Mouse (Mus musculus): ENCODE measurements around the gene Mcl1. TPM values are rescaled to one million over a fixed set of nuclear protein-coding genes. Genes with fewer than 3 reads are reported as not detected.
"Not testable (repeated sequence)": the region's sequence is repeated elsewhere in the genome, so short reads cannot be mapped to it uniquely, and the experiment has no call there.

Mcl1 gene
- polyA plus RNA-seq, 1 experiment from 2014 or later, result 63.2 TPM

GRCm38 (mm10) chr3:95666124-95666844 is 7.7 kb downstream of the Mcl1 start:
- DNase-seq (ENCODE audit: low spot score), result no peak
- no peak overlapping the region for H3K4me3 ChIP-seq (ENCODE audit: low read depth, low read length)

GRCm38 (mm10) chr3:95667521-95667920 is 8.9 kb downstream of the Mcl1 start:
- DNase-seq (ENCODE audit: low spot score) (no peak), ATAC-seq (ENCODE audit: insufficient number of reproducible peaks, low FRiP score, low TSS enrichment, low read depth) (no peak)
- H3K27ac ChIP-seq (replicated peaks; ENCODE audit: low read depth, low read length), result 0 out of 2 replicates have a peak overlapping the region, but pooled peaks have one; percentile 30
- H3K4me2 ChIP-seq (ENCODE audit: low read depth, severe bottlenecking), result no peak overlapping the region
- H3K9ac ChIP-seq (ENCODE audit: low read length), result no peak overlapping the region
- peaks cover 7% of the 10 kb centered on the region for H3K4me1 ChIP-seq (ENCODE audit: control insufficient read depth, insufficient read depth, low read length)
- H3K36me3 ChIP-seq (ENCODE audit: control insufficient read depth, insufficient read depth, low read length), result peaks cover 8% of the 10 kb centered on the region
- H3K27me3 ChIP-seq (ENCODE audit: control insufficient read depth, insufficient read depth, low read length), result no peaks in the 10 kb centered on the region
- 72% methylated on average over 4 of the region's 4 CpGs for WGBS
- H3K9me3 ChIP-seq (ENCODE audit: control insufficient read depth, low read length), result no peaks in the 10 kb centered on the region
- H3K4me3 ChIP-seq (ENCODE audit: low read depth, low read length), result no peak overlapping the region

More at GRCm38 (mm10) chr3:95666124-95666844, 7.7 kb downstream of the Mcl1 start:
- Histone ChIP-seq H3K4me1 (ENCODE audit: control insufficient read depth, insufficient read depth, low read length) (no peaks in the 10 kb centered on the region), H3K4me2 (ENCODE audit: low read depth, severe bottlenecking) (no peak overlapping the region), H3K9me3 (ENCODE audit: control insufficient read depth, low read length) (no peaks in the 10 kb centered on the region), H3K27me3 (ENCODE audit: control insufficient read depth, insufficient read depth, low read length) (no peaks in the 10 kb centered on the region), H3K9ac (ENCODE audit: low read length) (no peak overlapping the region), H3K27ac (replicated peaks; ENCODE audit: low read depth, low read length) (no peak overlapping the region), H3K36me3 (ENCODE audit: control insufficient read depth, insufficient read depth, low read length) (peaks cover 8% of the 10 kb centered on the region)
- 38% methylated on average over 6 of the region's 6 CpGs for WGBS
- ATAC-seq (ENCODE audit: insufficient number of reproducible peaks, low FRiP score, low TSS enrichment, low read depth), result no peak

- Histone ChIP-seq H3K4me1 (ENCODE audit: control insufficient read depth, insufficient read depth, low read length) (peaks cover 12% of the 10 kb centered on the region), H3K4me2 (ENCODE audit: low read depth, severe bottlenecking) (no peak overlapping the region), H3K9me3 (ENCODE audit: control insufficient read depth, low read length) (no peaks in the 10 kb centered on the region), H3K9ac (ENCODE audit: low read length) (no peak overlapping the region), H3K36me3 (ENCODE audit: control insufficient read depth, insufficient read depth, low read length) (peaks cover 8% of the 10 kb centered on the region), H3K27ac (replicated peaks; ENCODE audit: low read depth, low read length) (no peak overlapping the region; the same call in 1 of the 2 replicates), H3K4me3 (ENCODE audit: low read depth, low read length) (no peak overlapping the region), H3K27me3 (ENCODE audit: control insufficient read depth, insufficient read depth, low read length) (no peaks in the 10 kb centered on the region)
- no peak for ATAC-seq (ENCODE audit: insufficient number of reproducible peaks, low FRiP score, low TSS enrichment, low read depth)
- 57% methylated on average over 7 of the region's 7 CpGs for WGBS
- no peak for DNase-seq (ENCODE audit: low spot score)
Measured at GRCm38 (mm10) chr3:95668026-95668425, 9.4 kb downstream of the Mcl1 start.

- Histone ChIP-seq H3K36me3 (ENCODE audit: control insufficient read depth, insufficient read depth, low read length) (peaks cover 6% of the 10 kb centered on the region), H3K27ac (replicated peaks; ENCODE audit: low read depth, low read length) (no peak overlapping the region; the same call in 1 of the 2 replicates), H3K4me2 (ENCODE audit: low read depth, severe bottlenecking) (no peak overlapping the region), H3K4me3 (ENCODE audit: low read depth, low read length) (no peak overlapping the region), H3K9ac (ENCODE audit: low read length) (no peak overlapping the region), H3K4me1 (ENCODE audit: control insufficient read depth, insufficient read depth, low read length) (peaks cover 19% of the 10 kb centered on the region), H3K9me3 (ENCODE audit: control insufficient read depth, low read length) (no peaks in the 10 kb centered on the region), H3K27me3 (ENCODE audit: control insufficient read depth, insufficient read depth, low read length) (no peaks in the 10 kb centered on the region)
- 87% methylated on average over 7 of the region's 7 CpGs for WGBS
- ATAC-seq (ENCODE audit: insufficient number of reproducible peaks, low FRiP score, low TSS enrichment, low read depth) (no peak), DNase-seq (ENCODE audit: low spot score) (no peak)
Measured at GRCm38 (mm10) chr3:95668589-95669308, 10.2 kb downstream of the Mcl1 start.

- Histone ChIP-seq H3K4me1 (ENCODE audit: control insufficient read depth, insufficient read depth, low read length) (peaks cover 24% of the 10 kb centered on the region), H3K4me3 (ENCODE audit: low read depth, low read length) (no peak overlapping the region), H3K27me3 (ENCODE audit: control insufficient read depth, insufficient read depth, low read length) (no peaks in the 10 kb centered on the region), H3K27ac (replicated peaks; ENCODE audit: low read depth, low read length) (no peak overlapping the region), H3K36me3 (ENCODE audit: control insufficient read depth, insufficient read depth, low read length) (peaks cover 5% of the 10 kb centered on the region), H3K4me2 (ENCODE audit: low read depth, severe bottlenecking) (no peak overlapping the region), H3K9me3 (ENCODE audit: control insufficient read depth, low read length) (no peaks in the 10 kb centered on the region), H3K9ac (ENCODE audit: low read length) (no peak overlapping the region)
- 90% methylated on average over 3 of the region's 3 CpGs for WGBS
- ATAC-seq (ENCODE audit: insufficient number of reproducible peaks, low FRiP score, low TSS enrichment, low read depth), result no peak
- DNase-seq (ENCODE audit: low spot score), result no peak
Measured at GRCm38 (mm10) chr3:95669309-95669665, 10.7 kb downstream of the Mcl1 start.

- not testable (repeated sequence) for H3K27ac ChIP-seq (replicated peaks; ENCODE audit: low read depth, low read length); H3K9ac ChIP-seq (ENCODE audit: low read length); H3K9me3 ChIP-seq (ENCODE audit: control insufficient read depth, low read length); DNase-seq (ENCODE audit: low spot score); H3K36me3 ChIP-seq (ENCODE audit: control insufficient read depth, insufficient read depth, low read length); ATAC-seq (ENCODE audit: insufficient number of reproducible peaks, low FRiP score, low TSS enrichment, low read depth); H3K4me3 ChIP-seq (ENCODE audit: low read depth, low read length); H3K4me2 ChIP-seq (ENCODE audit: low read depth, severe bottlenecking); H3K27me3 ChIP-seq (ENCODE audit: control insufficient read depth, insufficient read depth, low read length)
- 99% methylated on average over 3 of the region's 3 CpGs for WGBS
- H3K4me1 ChIP-seq (ENCODE audit: control insufficient read depth, insufficient read depth, low read length), result peaks cover 36% of the 10 kb centered on the region
Measured at GRCm38 (mm10) chr3:95670419-95670818, 11.8 kb downstream of the Mcl1 start.

GRCm38 (mm10) chr3:95671201-95671600 is 12.6 kb downstream of the Mcl1 start:
- Histone ChIP-seq H3K27ac (replicated peaks; ENCODE audit: low read depth, low read length) (no peak overlapping the region), H3K9ac (ENCODE audit: low read length) (no peak overlapping the region), H3K4me2 (ENCODE audit: low read depth, severe bottlenecking) (no peak overlapping the region), H3K36me3 (ENCODE audit: control insufficient read depth, insufficient read depth, low read length) (peaks cover 4% of the 10 kb centered on the region), H3K27me3 (ENCODE audit: control insufficient read depth, insufficient read depth, low read length) (no peaks in the 10 kb centered on the region), H3K9me3 (ENCODE audit: control insufficient read depth, low read length) (no peaks in the 10 kb centered on the region), H3K4me1 (ENCODE audit: control insufficient read depth, insufficient read depth, low read length) (peaks cover 40% of the 10 kb centered on the region), H3K4me3 (ENCODE audit: low read depth, low read length) (no peak overlapping the region)
- 91% methylated on average over 5 of the region's 5 CpGs for WGBS
- no peak for ATAC-seq (ENCODE audit: insufficient number of reproducible peaks, low FRiP score, low TSS enrichment, low read depth)
- no peak for DNase-seq (ENCODE audit: low spot score)

GRCm38 (mm10) chr3:95672461-95672860 is 13.9 kb downstream of the Mcl1 start:
- H3K27me3 ChIP-seq (ENCODE audit: control insufficient read depth, insufficient read depth, low read length), result no peaks in the 10 kb centered on the region
- DNase-seq (ENCODE audit: low spot score) (no peak), ATAC-seq (ENCODE audit: insufficient number of reproducible peaks, low FRiP score, low TSS enrichment, low read depth) (no peak)
- no peaks in the 10 kb centered on the region for H3K9me3 ChIP-seq (ENCODE audit: control insufficient read depth, low read length)
- peak overlapping the region; percentile 5; the same call in 1 of the 2 replicates for H3K27ac ChIP-seq (replicated peaks; ENCODE audit: low read depth, low read length)
- H3K4me1 ChIP-seq (ENCODE audit: control insufficient read depth, insufficient read depth, low read length), result peaks cover 43% of the 10 kb centered on the region
- H3K9ac ChIP-seq (ENCODE audit: low read length), result peak overlapping the region; percentile 30; the same call in 1 of the 2 replicates
- WGBS, result 54% methylated on average over 3 of the region's 3 CpGs
- H3K4me3 ChIP-seq (ENCODE audit: low read depth, low read length), result no peak overlapping the region
- peaks cover 4% of the 10 kb centered on the region for H3K36me3 ChIP-seq (ENCODE audit: control insufficient read depth, insufficient read depth, low read length)
- 0 out of 2 replicates have a peak overlapping the region, but pooled peaks have one; percentile 37 for H3K4me2 ChIP-seq (ENCODE audit: low read depth, severe bottlenecking)
